Mouse (Mus musculus) small intestine, adult 2 months (tissue): Measurements from ENCODE around the gene Cilp. TPM values are rescaled to one million over a fixed set of nuclear protein-coding genes. Genes with fewer than 3 reads are reported as not detected.

ENCODE experiments used
- H3K27ac ChIP-seq: fragments of 200-500 bp; 2 replicates; pipeline ENCODE4 v1.5.1; 2012; ENCODE audit warnings: low read depth, low read length, control low read depth, inconsistent platforms; ENCODE audit not compliant: insufficient read depth
- H3K27me3 ChIP-seq: fragments of 200-500 bp; 2 replicates; pipeline ENCODE4 v1.6.1; 2012; ENCODE audit warnings: mild to moderate bottlenecking, moderate library complexity, low read length, inconsistent platforms; ENCODE audit not compliant: control insufficient read depth, insufficient read depth
- H3K36me3 ChIP-seq: fragments of 200-500 bp; 2 replicates; pipeline ENCODE4 v1.6.1; 2012; ENCODE audit warnings: mild to moderate bottlenecking, low read length, control low read depth, inconsistent platforms; ENCODE audit not compliant: control insufficient read depth, insufficient read depth
- H3K4me1 ChIP-seq: fragments of 200-500 bp; 2 replicates; pipeline ENCODE4 v1.6.1; 2012; ENCODE audit warnings: low read length, inconsistent platforms, mixed read lengths; ENCODE audit not compliant: control insufficient read depth, insufficient read depth, insufficient read length
- H3K4me3 ChIP-seq: fragments of 200-500 bp; 2 replicates; pipeline ENCODE4 v1.5.1; 2012; ENCODE audit warnings: low read depth, mild to moderate bottlenecking, control low read depth, inconsistent platforms, low read length, moderate library complexity
- CTCF ChIP-seq: fragments of 200-500 bp; IDR thresholded peaks from 2 replicates; pipeline ENCODE4 v1.5.1; 2012; ENCODE audit warnings: low read depth, mild to moderate bottlenecking, control low read depth, inconsistent platforms, low read length, moderate library complexity, mixed read lengths; ENCODE audit not compliant: insufficient replicate concordance, insufficient read length; ENCODE audit errors: extremely low read depth
- POLR2A ChIP-seq: fragments of 200-500 bp; IDR thresholded peaks from 2 replicates; pipeline ENCODE4 v1.6.1; 2012; ENCODE audit warnings: low read depth, mild to moderate bottlenecking, control low read depth, inconsistent platforms, low read length, moderate library complexity
- WGBS: fragments of 180-500 bp; shearing (Covaris S2); methylation state at CpG from one replicate; pipeline ENCODE4 v1.1.7; 2018; 5-methylcytosine and 5-hydroxymethylcytosine counted together
- polyA plus RNA-seq: library from polyadenylated mRNA; depleted of rRNA; stranded (reverse); fragments of >200 nt; gene quantifications from 2 replicates; pipeline ENCODE4 v1.2.3, GENCODE M21; 2012

Cilp gene
- polyA plus RNA-seq, 1 experiment: 1.7 TPM

- H3K4me3 ChIP-seq: no peak overlapping the region
- no peak overlapping the region for H3K27ac ChIP-seq
- 40% methylated on average over 4 of the region's 4 CpGs for WGBS
- TF ChIP-seq POLR2A (no peak), CTCF (peak; percentile 17; the same call in 1 of the 2 replicates)
- peaks cover 16% of the 10 kb centered on the region for H3K36me3 ChIP-seq
- H3K27me3 ChIP-seq: no peaks in the 10 kb centered on the region
- H3K4me1 ChIP-seq: peaks cover 6% of the 10 kb centered on the region
Measured at GRCm38 (mm10) chr9:65225795-65226194, 39.2 kb upstream of the Cilp start.

DNA sequence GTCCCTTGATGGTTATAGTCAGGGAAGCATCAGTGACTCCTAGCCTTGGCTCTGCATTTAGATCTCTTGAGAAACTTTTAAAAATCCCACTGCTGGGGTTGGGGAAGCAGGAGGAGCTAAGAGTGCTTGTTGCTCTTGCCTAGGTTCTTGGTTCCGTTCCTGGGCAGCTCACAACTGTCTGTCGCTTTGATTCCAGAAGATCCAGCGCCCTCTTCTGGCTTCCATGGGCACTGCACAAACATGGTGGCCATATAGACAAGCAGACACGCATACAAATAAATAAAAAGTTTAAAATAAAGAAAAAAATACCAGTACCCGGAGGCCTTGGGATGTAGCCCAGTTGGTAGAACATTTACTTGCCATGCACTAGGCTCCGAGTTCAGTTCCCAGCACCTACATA, 34.7 kb upstream of the Cilp start:
- H3K27me3 ChIP-seq: no peaks in the 10 kb centered on the region
- no peak overlapping the region for H3K27ac ChIP-seq
- H3K4me3 ChIP-seq: no peak overlapping the region
- 79% methylated on average over 6 of the region's 6 CpGs for WGBS
- TF ChIP-seq CTCF (peak; percentile 62; the same call in 1 of the 2 replicates), POLR2A (no peak)
- peaks cover 6% of the 10 kb centered on the region for H3K4me1 ChIP-seq
- H3K36me3 ChIP-seq: peaks cover 28% of the 10 kb centered on the region

DNA sequence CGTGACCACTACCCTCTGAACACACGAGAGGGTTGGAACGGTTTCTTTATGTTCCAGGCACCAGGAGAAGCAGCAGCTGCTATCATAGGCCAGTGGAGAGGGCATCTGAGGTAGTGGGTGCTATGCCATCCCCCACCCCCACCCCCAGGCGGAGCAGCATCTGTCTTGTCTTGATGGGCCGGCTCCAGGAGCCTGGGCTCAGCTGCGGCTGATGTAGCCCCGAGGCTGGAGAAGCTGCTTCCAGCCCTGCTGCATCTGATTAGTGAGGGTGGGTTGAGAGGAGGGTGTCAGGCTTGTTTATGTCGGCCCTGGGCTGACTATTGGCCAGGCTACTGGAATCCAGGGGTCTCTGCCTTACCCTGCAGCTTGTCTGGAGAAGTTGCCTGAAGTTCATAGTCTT, 33.7 kb upstream of the Cilp start:
- H3K4me1 ChIP-seq: peaks cover 6% of the 10 kb centered on the region
- peaks cover 27% of the 10 kb centered on the region for H3K36me3 ChIP-seq
- WGBS: 83% methylated on average over 8 of the region's 8 CpGs
- H3K4me3 ChIP-seq: no peak overlapping the region
- TF ChIP-seq POLR2A: no peak
- no peak for TF ChIP-seq CTCF
- no peaks in the 10 kb centered on the region for H3K27me3 ChIP-seq
- H3K27ac ChIP-seq: no peak overlapping the region

DNA sequence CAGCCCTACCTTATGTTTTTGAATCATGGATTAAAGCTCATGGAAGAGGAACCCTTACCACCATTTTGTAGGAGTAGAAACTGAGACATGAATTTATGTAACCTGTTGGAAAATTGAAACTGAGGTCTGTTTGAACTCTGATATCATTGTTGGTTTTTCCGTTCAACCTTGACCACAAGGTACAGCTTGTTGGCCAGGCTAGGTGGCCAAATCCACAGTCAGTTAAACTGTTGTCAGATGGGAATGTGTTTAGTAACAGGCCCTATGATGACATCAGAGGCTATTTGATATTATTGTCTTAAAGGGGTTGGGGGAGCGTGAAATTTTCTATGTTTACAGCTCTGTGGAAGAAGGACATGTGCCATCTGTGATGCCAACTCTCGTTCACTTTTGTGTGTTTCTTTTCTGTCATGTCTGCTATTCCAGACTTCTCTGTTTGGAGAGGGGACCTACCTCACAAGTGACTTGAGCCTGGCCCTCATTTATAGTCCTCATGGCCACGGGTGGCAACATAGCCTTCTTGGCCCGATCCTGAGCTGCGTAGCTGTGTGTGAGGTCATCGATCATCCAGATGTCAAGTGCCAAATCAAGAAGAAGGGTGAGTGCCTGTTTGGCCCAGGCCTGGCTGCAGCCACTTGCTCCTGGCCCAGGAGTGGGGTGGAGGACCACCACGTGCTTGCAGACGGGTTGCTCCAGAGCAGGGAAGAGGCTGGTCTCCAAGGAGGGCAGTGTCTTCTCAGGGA, 31.6 kb upstream of the Cilp start:
- Histone ChIP-seq H3K27me3 (no peaks in the 10 kb centered on the region), H3K36me3 (peaks cover 29% of the 10 kb centered on the region), H3K4me3 (no peak overlapping the region), H3K4me1 (peaks cover 6% of the 10 kb centered on the region), H3K27ac (no peak overlapping the region)
- 89% methylated on average over 9 of the region's 9 CpGs for WGBS
- TF ChIP-seq CTCF (no peak), POLR2A (no peak)

DNA sequence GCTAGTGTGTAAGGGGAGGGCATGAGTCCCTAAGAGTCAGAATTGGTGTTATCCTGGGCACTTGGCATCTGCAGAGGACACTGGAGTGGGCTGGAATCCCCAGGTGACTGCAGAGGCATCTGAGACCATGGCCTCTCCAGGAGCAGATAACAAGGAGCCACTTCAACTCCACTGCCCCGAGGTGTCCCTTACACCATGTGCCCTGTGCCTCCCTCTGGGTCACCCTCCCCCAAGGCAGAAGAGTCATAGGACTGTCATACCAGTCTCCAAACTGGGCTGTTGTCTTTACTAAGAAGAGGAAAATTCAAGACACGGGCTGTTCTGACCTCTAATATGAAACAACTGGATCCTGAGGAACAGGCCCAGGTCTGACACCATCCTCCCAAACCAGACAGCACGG, 30.2 kb upstream of the Cilp start:
- Histone ChIP-seq H3K4me1 (peaks cover 3% of the 10 kb centered on the region), H3K36me3 (peaks cover 29% of the 10 kb centered on the region), H3K27ac (no peak overlapping the region), H3K27me3 (no peaks in the 10 kb centered on the region), H3K4me3 (no peak overlapping the region)
- TF ChIP-seq POLR2A (no peak), CTCF (no peak)
- WGBS: 85% methylated on average over 3 of the region's 3 CpGs

- Histone ChIP-seq H3K4me1 (no peaks in the 10 kb centered on the region), H3K4me3 (no peak overlapping the region), H3K36me3 (peaks cover 21% of the 10 kb centered on the region), H3K27ac (no peak overlapping the region), H3K27me3 (no peaks in the 10 kb centered on the region)
- WGBS: 53% methylated on average over 1 of the region's 1 CpGs
- TF ChIP-seq CTCF (no peak), POLR2A (no peak)
Measured at GRCm38 (mm10) chr9:65235601-65236000, 29.4 kb upstream of the Cilp start.

GRCm38 (mm10) chr9:65237616-65238015, 27.4 kb upstream of the Cilp start:
- Histone ChIP-seq H3K36me3 (peaks cover 20% of the 10 kb centered on the region), H3K27ac (peak overlapping the region; percentile 36), H3K27me3 (no peaks in the 10 kb centered on the region), H3K4me3 (no peak overlapping the region), H3K4me1 (no peaks in the 10 kb centered on the region)
- TF ChIP-seq POLR2A: no peak
- TF ChIP-seq CTCF: no peak
- WGBS: 78% methylated on average over 11 of the region's 11 CpGs
